In genomic region chr5:139351134-139351533, GRCm38 (mm10) we compare ENCODE assay signal across 7 mouse cellular contexts. TPM values are rescaled to one million over a fixed set of nuclear protein-coding genes. Genes with fewer than 3 reads are reported as not detected.
A peak's percentile ranks its signal among the peaks of the same experiment; 100 is the strongest.
DNase-seq lines count a peak whose midpoint lies in the region; ATAC-seq and TF ChIP-seq lines count a peak whose summit lies in the region.

TSS of gene Cox19 (minus strand) at chr5:139351418.

- 71% methylated on average over 5 of the region's 5 CpGs for WGBS in forebrain, embryonic 11.5 days
- WGBS in liver, embryonic 11.5 days: 29% methylated on average over 5 of the region's 5 CpGs
- 40% methylated on average over 5 of the region's 5 CpGs for WGBS in stomach, postnatal 0 days

- H3K4me1 ChIP-seq in testis, adult 2 months (ENCODE audit: control insufficient read depth, insufficient read depth, low read length): no peaks in the 10 kb centered on the region; the same call in 1 of the 2 replicates
- H3K4me1 ChIP-seq in forebrain, embryonic 11.5 days (replicated peaks; ENCODE audit: control insufficient read depth, insufficient read depth, low read length): 0 out of 2 replicates have a peak, but pooled peaks cover 2% of the 10 kb centered on the region
- H3K4me1 ChIP-seq in liver, embryonic 11.5 days (replicated peaks; ENCODE audit: control insufficient read depth, insufficient read depth, low read length): peaks cover 14% of the 10 kb centered on the region
- peaks cover 8% of the 10 kb centered on the region; the same call in 1 of the 2 replicates for H3K4me1 ChIP-seq in stomach, postnatal 0 days (replicated peaks; ENCODE audit: control insufficient read depth, insufficient read depth)

- no peak for TF ChIP-seq CTCF in testis, adult 2 months (IDR thresholded peaks at IDR 0.05; ENCODE audit: control insufficient read depth, insufficient read depth, insufficient replicate concordance, low read depth, low read length)
- no peak for TF ChIP-seq CTCF in stomach, postnatal 0 days (IDR thresholded peaks at IDR 0.05; ENCODE audit: low read depth)

- no peak within 1 kb of the TSS for H3K27ac ChIP-seq in testis, adult 2 months (ENCODE audit: control insufficient read depth, insufficient read depth, low read depth, low read length)
- no peak within 1 kb of the TSS for H3K27ac ChIP-seq in forebrain, embryonic 11.5 days (ENCODE audit: low read depth, low read length)
- no peak within 1 kb of the TSS for H3K27ac ChIP-seq in liver, embryonic 11.5 days (ENCODE audit: low read depth, low read length)
- peak within 1 kb of the TSS; percentile 88 for H3K27ac ChIP-seq in stomach, postnatal 0 days (replicated peaks)

- no peaks in the 10 kb centered on the region for H3K9me3 ChIP-seq in forebrain, embryonic 11.5 days (ENCODE audit: control insufficient read depth, low read length)
- no peaks in the 10 kb centered on the region for H3K9me3 ChIP-seq in liver, embryonic 11.5 days (ENCODE audit: control insufficient read depth, low read length)
- H3K9me3 ChIP-seq in stomach, postnatal 0 days (ENCODE audit: control insufficient read depth, low read length): no peaks in the 10 kb centered on the region

- H3K4me2 ChIP-seq in forebrain, embryonic 11.5 days (ENCODE audit: low read depth, low read length, severe bottlenecking): no peak within 1 kb of the TSS
- H3K4me2 ChIP-seq in liver, embryonic 11.5 days: no peak within 1 kb of the TSS
- peak within 1 kb of the TSS; percentile 41 for H3K4me2 ChIP-seq in stomach, postnatal 0 days (replicated peaks; ENCODE audit: low read depth)

- H3K27me3 ChIP-seq in testis, adult 2 months (ENCODE audit: control insufficient read depth, insufficient read depth, low read length): no peaks in the 10 kb centered on the region
- no peaks in the 10 kb centered on the region for H3K27me3 ChIP-seq in forebrain, embryonic 11.5 days (ENCODE audit: control insufficient read depth, insufficient read depth, low read length)
- no peaks in the 10 kb centered on the region; the same call in 1 of the 2 replicates for H3K27me3 ChIP-seq in liver, embryonic 11.5 days (replicated peaks; ENCODE audit: control insufficient read depth, insufficient read depth, low read length)
- no peaks in the 10 kb centered on the region for H3K27me3 ChIP-seq in stomach, postnatal 0 days (ENCODE audit: control insufficient read depth, insufficient read depth, low read length)

- no peak for DNase-seq in testis, postnatal 14 days (ENCODE audit: low spot score)
- no peak for DNase-seq in forebrain, embryonic 11.5 days (ENCODE audit: low spot score)
- DNase-seq in liver, embryonic 11.5 days (ENCODE audit: low spot score): no peak
- DNase-seq in stomach, postnatal 0 days (ENCODE audit: low spot score): no peak
- DNase-seq in kidney, adult 9 months: no peak

- no peak for ATAC-seq in forebrain, embryonic 11.5 days (replicated peaks; ENCODE audit: low FRiP score)
- no peak for ATAC-seq in hematopoietic stem cell, adult 5-6 weeks (replicated peaks in 1 of 2; ENCODE audit: insufficient read depth in 1 of 2, low FRiP score in 2 of 2, low TSS enrichment in 1 of 2, low read depth in 1 of 2, poor library complexity in 2 of 2, severe bottlenecking in 2 of 2)
- ATAC-seq in liver, embryonic 11.5 days (replicated peaks; ENCODE audit: low FRiP score): no peak
- ATAC-seq in stomach, postnatal 0 days (ENCODE audit: low FRiP score, low TSS enrichment): no peak

- no peaks in the 10 kb centered on the region for H3K36me3 ChIP-seq in testis, adult 2 months (ENCODE audit: control insufficient read depth, insufficient read depth, low read length)
- H3K36me3 ChIP-seq in forebrain, embryonic 11.5 days (ENCODE audit: control insufficient read depth, insufficient read depth, low read length): no peaks in the 10 kb centered on the region
- H3K36me3 ChIP-seq in liver, embryonic 11.5 days (ENCODE audit: control insufficient read depth, insufficient read depth, low read length): no peaks in the 10 kb centered on the region
- H3K36me3 ChIP-seq in stomach, postnatal 0 days (ENCODE audit: control insufficient read depth, insufficient read depth, low read length): no peaks in the 10 kb centered on the region

- no peak for TF ChIP-seq EP300 in stomach, postnatal 0 days (optimal IDR thresholded peaks at IDR 0.05)

- no peak within 1 kb of the TSS for H3K9ac ChIP-seq in forebrain, embryonic 11.5 days (ENCODE audit: low read length)
- no peak within 1 kb of the TSS for H3K9ac ChIP-seq in liver, embryonic 11.5 days (ENCODE audit: low read depth, low read length)
- peak within 1 kb of the TSS; percentile 51 for H3K9ac ChIP-seq in stomach, postnatal 0 days (ENCODE audit: low read length)

- TF ChIP-seq POLR2A in testis, adult 2 months (IDR thresholded peaks at IDR 0.05; ENCODE audit: control insufficient read depth, low read depth, low read length): no peak

- H3K4me3 ChIP-seq in testis, adult 2 months (ENCODE audit: control insufficient read depth, low read depth, low read length): no peak within 1 kb of the TSS
- no peak within 1 kb of the TSS for H3K4me3 ChIP-seq in forebrain, embryonic 11.5 days (ENCODE audit: low read depth, low read length)
- no peak within 1 kb of the TSS for H3K4me3 ChIP-seq in liver, embryonic 11.5 days (ENCODE audit: low read depth, low read length)
- no peak within 1 kb of the TSS for H3K4me3 ChIP-seq in stomach, postnatal 0 days (ENCODE audit: low read depth, low read length)

RNA-seq across cellular contexts. Expression of gene Cox19, which starts in this region (rescaled TPM):
- polyA plus RNA-seq in testis, adult 2 months (2012; rRNA removed): 42.2 and 49.9 TPM in 2 replicates
- polyA plus RNA-seq in forebrain, embryonic 11.5 days (2014; fragmentation: Nextera tagmentation; extraction: Ambion mirVana): 103 and 130 TPM in 2 replicates
- 14.9 and 18.7 TPM in 2 replicates for total RNA-seq in hematopoietic stem cell, adult 5-6 weeks (2017)
- 98.1 and 103 TPM in 2 replicates for polyA plus RNA-seq in liver, embryonic 11.5 days (2014; fragmentation: Nextera tagmentation; extraction: Ambion mirVana)
- polyA plus RNA-seq in stomach, postnatal 0 days (2015; fragmentation: Nextera tagmentation; extraction: Ambion mirVana): 109 and 114 TPM in 2 replicates
